Mouse (Mus musculus): Measurements from ENCODE around the gene Irgm2.

- TF ChIP-seq CTCF (IDR thresholded peaks at IDR 0.05; ENCODE audit: control insufficient read depth, insufficient read depth, insufficient read length) (no peak), USF1 (IDR thresholded peaks at IDR 0.05; ENCODE audit: low read depth) (no peak)
These were observed 60.7 kb downstream of the Irgm2 start for GRCm38 (mm10) chr11:58260156-58260555.

Data from C2C12 (cell line).